Mouse (Mus musculus) heart, postnatal 4 days (tissue): Measurements from ENCODE around the gene Rhox2a. TPM values are rescaled to one million over a fixed set of nuclear protein-coding genes. Genes with fewer than 3 reads are reported as not detected.
"Not testable (repeated sequence)": the region's sequence is repeated elsewhere in the genome, so short reads cannot be mapped to it uniquely, and the experiment has no call there.

Experiments
- DNase-seq: peaks from one replicate; pipeline ENCODE4 v3.0.0; 2021
- total RNA-seq, 2 experiments: library from RNA; stranded (reverse); gene quantifications; 2 replicates each; pipeline ENCODE4 v1.2.3; 2021

The Rhox2a gene
- total RNA-seq, result not detected

DNA sequence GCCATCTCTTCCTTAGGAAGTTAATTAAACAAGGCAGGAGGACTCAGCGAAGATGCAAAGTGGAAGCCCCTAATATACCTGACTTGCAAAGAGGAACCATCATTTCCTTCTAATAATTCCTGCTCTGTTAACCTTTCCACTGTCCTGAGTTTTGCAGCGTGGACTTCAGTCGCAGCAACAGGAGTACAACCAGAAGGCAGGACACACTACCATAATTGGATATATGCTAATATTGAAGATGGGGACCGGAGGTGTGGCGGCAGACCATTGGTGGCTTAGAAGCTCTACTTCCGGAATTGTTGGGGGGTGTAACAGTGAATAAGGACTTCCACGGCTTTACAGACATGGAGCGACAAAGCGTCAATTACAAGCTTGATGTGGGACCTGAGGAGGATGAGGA lies at the start of gene Rhox2a:
Gene Rhox2a (plus strand): TSS at position 301 of the 400 bp plus-strand sequence.
- DNase-seq, result not testable (repeated sequence)

DNA sequence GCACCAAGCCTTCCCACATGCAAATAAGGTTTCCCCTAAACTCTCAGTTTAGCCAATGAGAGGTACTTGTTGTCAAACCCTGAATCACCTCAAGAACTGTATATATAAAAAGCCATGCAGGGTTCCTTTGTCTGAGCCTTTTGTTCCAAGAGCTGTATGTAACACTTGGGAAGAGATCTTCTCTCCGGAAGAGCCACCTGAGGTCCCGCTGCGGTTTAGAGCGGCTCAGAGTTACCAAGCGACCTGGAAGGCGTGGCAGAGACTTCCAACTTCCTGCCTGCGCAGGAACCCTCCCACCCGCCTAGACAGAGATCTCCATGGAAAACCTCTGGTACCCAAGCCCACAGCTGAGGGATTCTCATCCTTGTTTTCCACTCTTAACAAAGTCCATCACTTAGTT lies 46.1 kb upstream of the Rhox2a start:
- no peak for DNase-seq

DNA sequence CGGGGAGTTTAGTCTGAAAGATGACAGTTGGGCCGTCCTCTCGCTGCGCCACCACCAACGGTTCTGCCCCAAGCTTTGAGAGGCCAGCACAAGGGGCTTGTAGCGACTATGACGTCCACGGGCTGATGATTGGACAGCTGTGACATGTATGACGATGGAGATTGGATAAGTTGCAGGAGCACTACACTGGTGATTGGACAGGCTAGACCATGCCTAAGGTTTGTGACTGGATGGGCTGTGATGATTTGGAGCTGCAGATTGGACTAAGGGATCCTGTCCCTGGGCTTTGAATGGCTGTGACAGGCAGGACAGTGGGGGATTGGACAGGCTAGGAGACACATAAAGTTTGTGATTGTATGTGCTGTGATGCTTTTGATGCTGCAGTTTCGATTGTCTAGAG lies 33.8 kb upstream of the Rhox2a start, which contains the start of gene Gm9:
Gene Gm9 (minus strand): TSS at position 101 of the 400 bp plus-strand sequence.
- DNase-seq, result no peak

DNA sequence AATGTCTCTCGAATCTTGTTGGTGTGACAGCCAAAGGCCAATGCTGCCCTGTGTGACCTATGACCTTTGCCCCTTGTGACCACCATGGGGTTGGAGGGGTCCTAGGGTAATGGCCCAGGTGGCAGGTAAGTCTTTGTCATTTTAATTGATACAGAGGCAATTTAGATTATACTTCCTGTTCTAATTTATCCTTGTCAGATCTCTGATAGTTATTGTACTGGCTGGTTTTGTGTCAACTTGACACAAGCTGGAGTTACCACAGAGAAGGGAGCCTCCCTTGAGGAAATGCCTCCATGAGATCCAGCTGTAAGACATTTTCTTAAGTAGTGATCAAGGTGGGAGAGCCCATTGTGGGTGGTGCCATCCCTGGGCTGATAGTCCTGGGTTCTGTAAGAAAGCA lies 22.6 kb upstream of the Rhox2a start, which contains the start of gene Rhox1:
Gene Rhox1 (minus strand): TSS at position 101 of the 400 bp plus-strand sequence.
- DNase-seq, result not testable (repeated sequence)

DNA sequence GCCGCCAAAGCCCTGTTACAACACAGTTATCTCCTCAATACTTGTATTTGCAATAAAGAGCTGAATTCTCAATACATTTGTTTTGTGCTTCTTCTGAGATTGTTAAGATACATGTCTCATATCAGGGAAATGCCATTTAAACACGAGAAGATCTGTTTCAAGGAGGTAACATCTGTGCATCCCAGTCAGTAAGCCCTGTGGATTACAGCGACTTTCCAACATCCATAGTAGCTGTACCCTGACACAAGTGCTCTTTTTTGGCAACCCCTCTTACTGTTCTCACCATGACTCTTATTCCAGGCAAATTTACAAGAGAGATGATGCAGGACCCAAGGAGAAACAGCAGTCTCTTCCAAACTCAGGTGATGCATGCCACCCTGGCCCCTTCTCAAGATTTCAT lies 4.8 kb downstream of the Rhox2a start, which contains the start of gene Rhox3a:
Gene Rhox3a (plus strand): TSS at position 301 of the 400 bp plus-strand sequence.
- not testable (repeated sequence) for DNase-seq

DNA sequence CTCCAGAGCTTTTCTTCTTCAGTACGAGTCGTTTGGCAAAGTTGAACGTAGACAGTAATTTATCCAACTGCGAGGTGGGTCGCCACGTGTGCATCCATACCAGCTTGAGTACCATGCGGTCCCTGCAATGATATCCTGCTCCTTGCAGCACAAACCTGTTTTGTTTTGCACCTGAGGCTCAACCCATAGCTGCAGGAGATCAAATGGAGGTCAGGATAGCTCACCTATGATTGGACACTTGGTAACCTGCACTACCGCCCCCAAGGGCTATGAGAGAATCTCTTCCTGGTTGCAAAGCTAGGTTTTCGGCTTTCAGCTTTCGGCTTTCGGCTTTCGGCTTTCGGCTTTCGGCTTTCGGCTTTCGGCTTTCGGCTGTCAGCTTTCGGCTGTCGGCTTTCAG lies 20.3 kb downstream of the Rhox2a start, which contains the start of gene Rhox4a:
Gene Rhox4a (plus strand): TSS at position 301 of the 400 bp plus-strand sequence.
- DNase-seq, result not testable (repeated sequence)

Other genes with a start within 250 kb of the Rhox2a start
- not detected for gene Sowahd, start 196.1 kb upstream of the Rhox2a start, total RNA-seq
- gene Rpl39, start 159.6 kb upstream of the Rhox2a start, total RNA-seq, result 100 to 1,000 TPM; 610 to 627 TPM
- 10 to 100 TPM in 1 of 2 experiments, 1 to 10 TPM in 1; 9.6 to 11.0 TPM for gene Upf3b, start 134.7 kb upstream of the Rhox2a start, total RNA-seq
- 10 to 100 TPM; 14.2 to 15.1 TPM for gene Nkap, start 118.2 kb upstream of the Rhox2a start, total RNA-seq
- not detected for gene Akap14, start 76.1 kb upstream of the Rhox2a start, total RNA-seq
- gene Ndufa1, start 53.8 kb upstream of the Rhox2a start, total RNA-seq, result 100 to 1,000 TPM; 565 to 671 TPM
- gene Rnf113a1, start 53.7 kb upstream of the Rhox2a start, total RNA-seq, result 1 to 10 TPM; 3.1 to 3.7 TPM
- not detected for gene Gm9, start 33.9 kb upstream of the Rhox2a start, total RNA-seq
- gene Rhox1, start 22.7 kb upstream of the Rhox2a start, total RNA-seq, result not detected
- gene Rhox3a, start 4.9 kb downstream of the Rhox2a start, total RNA-seq, result not detected
- gene Rhox4a, start 20.4 kb downstream of the Rhox2a start, total RNA-seq, result not detected
- gene Rhox3a2, start 135.1 kb downstream of the Rhox2a start, total RNA-seq, result not detected
- gene Rhox4a2, start 145.9 kb downstream of the Rhox2a start, total RNA-seq, result not detected
- not detected for gene Rhox2b, start 167.1 kb downstream of the Rhox2a start, total RNA-seq
- gene Rhox4b, start 187.5 kb downstream of the Rhox2a start, total RNA-seq, result not detected
- gene Rhox2c, start 208.7 kb downstream of the Rhox2a start, total RNA-seq, result not detected
- not detected for gene Rhox3c, start 213.6 kb downstream of the Rhox2a start, total RNA-seq
- not detected for gene Rhox4c, start 235.4 kb downstream of the Rhox2a start, total RNA-seq
- gene Rhox2d, start 248.5 kb downstream of the Rhox2a start, total RNA-seq, result not detected